Mouse (Mus musculus): ENCODE results near the gene Aox3. TPM values are rescaled to one million over a fixed set of nuclear protein-coding genes. Genes with fewer than 3 reads are reported as not detected.

The Aox3 gene
- total RNA-seq, 2 experiments from 2014 or later = not detected

Other genes with a start within 250 kb of the Aox3 start
- 43.9 and 51.0 TPM in 2 replicates for gene Sgo2a, start 117.2 kb upstream of the Aox3 start, total RNA-seq (2015)
- 38.6 and 47.8 TPM in 2 replicates for gene Sgo2a, start 117.2 kb upstream of the Aox3 start, total RNA-seq (2017)
- gene Kctd18, start 94.2 kb upstream of the Aox3 start, total RNA-seq (2015) = 9.5 and 9.6 TPM in 2 replicates
- gene Kctd18, start 94.2 kb upstream of the Aox3 start, total RNA-seq (2017) = 19.9 and 20.3 TPM in 2 replicates
- not detected in 2 replicates for gene Aox1, start 83.2 kb upstream of the Aox3 start, total RNA-seq (2015)
- not detected in 2 replicates for gene Aox1, start 83.2 kb upstream of the Aox3 start, total RNA-seq (2017)
- not detected in 2 replicates for gene Aox4, start 97.3 kb downstream of the Aox3 start, total RNA-seq (2015)
- not detected in 2 replicates for gene Aox4, start 97.3 kb downstream of the Aox3 start, total RNA-seq (2017)
- gene Aox2, start 165.2 kb downstream of the Aox3 start, total RNA-seq (2015) = 0.05 TPM in 1 of 2 replicates, not detected in the other
- not detected in 2 replicates for gene Aox2, start 165.2 kb downstream of the Aox3 start, total RNA-seq (2017)

All from megakaryocyte progenitor cell, adult 5-6 weeks (primary cell).